Mouse (Mus musculus): ENCODE measurements at regions not wholly inside any gene's neighbourhood (a gene's known extent, or its start where the extent isn't known, plus 50 kb on each side); places are given as distances from the start of the nearest gene placed in this dataset.

DNA sequence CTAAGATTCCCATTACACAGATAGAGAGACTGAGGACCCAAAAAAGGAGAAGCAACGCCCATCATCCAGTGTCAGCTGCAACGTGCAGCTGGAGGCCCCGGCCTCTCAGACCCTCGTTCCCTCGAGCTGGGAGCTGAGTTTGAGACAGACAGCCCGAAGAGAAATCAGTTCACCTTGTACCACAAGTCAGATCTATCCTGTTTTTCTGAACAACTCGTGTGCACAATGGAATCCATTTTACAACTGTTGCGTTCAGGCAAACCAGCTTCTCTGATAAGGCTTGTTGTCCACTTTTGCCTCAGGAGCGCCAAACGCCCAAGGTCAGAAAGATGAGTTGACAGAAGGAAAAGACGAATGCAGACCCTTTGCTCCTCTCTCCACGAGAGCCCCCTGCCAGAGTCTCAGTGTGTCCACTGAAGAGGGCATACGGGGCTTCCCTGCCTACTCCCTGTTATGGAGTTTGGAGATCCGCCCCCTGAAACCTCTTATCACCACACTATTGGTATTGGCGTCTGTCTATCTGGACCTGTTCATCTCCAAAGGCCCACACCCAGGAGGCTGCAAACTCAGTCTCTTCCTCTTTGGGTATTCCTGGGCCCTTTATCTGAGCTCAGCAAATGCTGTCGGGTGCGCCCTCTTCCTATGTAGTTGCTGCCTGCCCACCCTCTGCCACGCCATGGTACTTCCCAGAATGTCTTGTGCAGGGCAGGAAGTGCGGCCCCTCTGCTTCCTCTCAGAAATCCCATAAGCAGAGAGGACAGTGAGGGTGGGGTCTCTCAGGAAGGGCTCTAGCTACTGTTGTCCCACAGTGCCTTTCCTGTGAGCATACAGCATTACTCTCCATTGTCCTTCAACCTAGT lies 57.7 kb upstream of the Zmiz1 start:
- DNase-seq (ENCODE audit: low read depth, low spot score): no peak

- DNase-seq (ENCODE audit: low read depth, low spot score): no peak
Measured at GRCm38 (mm10) chr14:25402409-25402808, 56.6 kb upstream of the Zmiz1 start.

- DNase-seq (ENCODE audit: low read depth, low spot score): no peak
Measured at GRCm38 (mm10) chr14:25405191-25405590, 53.8 kb upstream of the Zmiz1 start.

DNA sequence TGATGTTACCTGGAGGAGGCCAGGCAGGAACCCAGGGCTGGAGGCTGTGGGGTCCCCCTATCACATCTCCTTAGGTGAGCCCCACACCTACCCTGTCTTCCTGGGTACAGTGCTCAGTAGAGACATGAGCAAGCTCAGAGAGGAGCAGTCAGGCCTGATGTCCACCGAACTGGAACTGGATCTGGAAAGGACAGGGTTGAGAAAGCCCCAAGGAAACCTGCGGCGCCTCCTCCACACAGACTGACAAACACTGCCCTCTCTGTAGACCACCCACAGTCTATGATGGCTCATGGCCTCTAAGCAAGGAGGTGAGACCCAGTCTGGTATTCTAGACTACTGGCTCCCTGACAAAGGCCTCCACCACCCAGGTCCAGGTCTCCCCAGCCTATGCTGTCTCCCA lies 52.9 kb upstream of the Zmiz1 start:
- no peak for DNase-seq (ENCODE audit: low read depth, low spot score)

DNA sequence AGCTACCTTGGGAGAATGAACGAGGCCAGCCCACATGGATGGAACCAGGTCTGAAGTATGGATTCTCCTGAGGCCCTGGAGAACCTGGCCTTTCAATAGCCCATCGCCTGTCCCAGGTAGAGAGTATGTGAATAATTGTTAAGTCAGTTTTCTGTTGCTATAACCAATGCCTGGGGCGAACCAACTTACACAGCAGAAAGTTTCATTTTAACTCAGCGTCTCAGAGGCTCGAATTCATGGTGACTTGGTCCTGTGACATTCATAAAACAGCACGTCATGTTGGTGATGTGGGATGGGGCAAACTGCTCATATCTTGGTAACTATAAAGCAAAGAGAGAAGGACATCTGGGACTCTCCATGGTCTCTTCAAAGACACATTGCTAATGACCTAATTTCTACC lies 52.4 kb upstream of the Zmiz1 start:
- no peak for DNase-seq (ENCODE audit: low read depth, low spot score)

- DNase-seq (ENCODE audit: low read depth, low spot score): no peak
Measured at GRCm38 (mm10) chr14:25407111-25407510, 51.9 kb upstream of the Zmiz1 start.
